Mouse (Mus musculus) embryo, embryonic 10 days (tissue): Measurements from ENCODE around the gene Pitx1.

ENCODE experiments used
- DNase-seq: peaks from one replicate; pipeline ENCODE4 v3.0.0-alpha.2; 2015; ENCODE audit warnings: low spot score

Gene Pitx1

DNA sequence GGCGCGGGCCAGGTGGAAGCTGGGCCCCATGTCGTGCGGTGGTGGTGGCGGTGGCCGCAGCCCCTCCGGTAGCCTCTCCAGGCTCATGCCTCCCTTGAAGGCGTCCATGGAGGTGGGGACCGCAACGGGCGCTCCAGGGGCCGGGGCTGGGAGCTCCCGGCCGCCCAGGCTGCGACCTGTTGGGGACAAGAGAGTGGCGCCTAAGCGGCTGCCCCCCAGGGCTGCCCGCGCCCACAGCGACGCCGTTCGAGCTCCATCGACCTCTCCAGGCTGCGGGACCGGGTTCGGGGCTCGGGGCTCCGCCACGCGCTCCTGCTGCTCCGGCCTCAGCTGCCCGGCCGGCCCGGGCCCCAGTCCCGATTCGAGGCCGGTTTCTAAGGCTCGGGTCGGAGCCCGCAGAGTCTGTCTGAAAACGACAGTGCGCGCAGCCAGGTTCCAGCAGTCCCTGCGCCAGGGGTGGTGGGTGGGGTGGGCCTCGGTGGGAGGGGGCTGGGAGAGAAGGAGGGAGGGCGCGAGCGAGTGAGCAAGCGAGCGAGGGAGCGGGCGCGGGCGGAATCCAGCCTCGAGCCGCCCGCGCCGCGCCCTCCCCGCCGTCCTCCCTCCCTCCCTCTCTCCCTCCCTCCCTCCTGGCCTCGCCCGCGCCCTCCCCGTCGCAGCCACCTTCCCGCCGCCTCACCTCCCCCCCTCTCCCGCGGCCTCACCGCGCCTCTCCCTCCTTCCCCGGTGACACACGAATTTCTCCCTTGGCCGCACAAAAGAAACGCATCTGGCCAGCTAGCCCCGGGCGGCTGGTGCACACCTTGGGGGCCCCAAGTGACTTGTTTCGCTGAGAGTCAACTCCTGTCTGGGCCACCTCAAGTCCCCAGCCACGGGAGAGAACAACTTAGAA lies 4.9 kb downstream of the Pitx1 start:
- peak; percentile 50 for DNase-seq

DNA sequence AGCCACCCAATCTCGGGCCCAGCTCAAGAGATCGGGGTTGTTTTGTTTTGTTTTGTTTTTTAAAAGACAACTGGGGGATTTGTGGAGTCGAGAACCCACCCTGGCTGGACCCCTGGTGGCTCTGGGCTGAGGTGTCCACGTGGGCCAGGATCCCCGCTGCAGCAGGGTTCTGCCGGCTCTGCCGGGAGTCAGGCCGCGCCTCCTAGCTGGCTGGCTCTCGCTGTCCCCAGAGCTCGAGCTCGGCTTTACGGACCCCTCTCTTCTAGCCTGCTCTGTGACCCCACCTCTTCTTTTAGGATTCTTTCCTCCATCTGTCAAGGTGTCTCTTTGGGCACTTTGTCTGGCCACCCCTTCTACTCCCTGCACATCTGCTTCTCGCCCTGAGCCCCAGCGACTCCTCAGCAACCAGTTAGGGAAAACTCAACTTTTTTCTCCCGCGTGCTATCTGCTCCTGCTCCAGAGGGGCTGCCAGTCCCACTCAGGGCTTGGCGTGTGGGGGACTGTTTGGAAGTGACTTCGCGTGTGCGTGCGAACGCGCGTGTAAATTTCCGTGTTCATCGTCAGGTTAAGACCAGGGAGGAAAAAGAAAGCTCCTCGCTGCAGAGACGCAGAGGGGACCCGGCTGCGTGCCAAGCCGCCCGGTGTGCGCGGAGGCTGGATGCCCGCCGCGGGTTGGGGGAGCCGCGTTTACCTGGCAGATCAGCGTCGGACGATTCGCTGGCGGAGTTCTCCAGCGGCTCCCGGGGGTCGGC lies 5.7 kb downstream of the Pitx1 start:
- DNase-seq, result peak; percentile 53

DNA sequence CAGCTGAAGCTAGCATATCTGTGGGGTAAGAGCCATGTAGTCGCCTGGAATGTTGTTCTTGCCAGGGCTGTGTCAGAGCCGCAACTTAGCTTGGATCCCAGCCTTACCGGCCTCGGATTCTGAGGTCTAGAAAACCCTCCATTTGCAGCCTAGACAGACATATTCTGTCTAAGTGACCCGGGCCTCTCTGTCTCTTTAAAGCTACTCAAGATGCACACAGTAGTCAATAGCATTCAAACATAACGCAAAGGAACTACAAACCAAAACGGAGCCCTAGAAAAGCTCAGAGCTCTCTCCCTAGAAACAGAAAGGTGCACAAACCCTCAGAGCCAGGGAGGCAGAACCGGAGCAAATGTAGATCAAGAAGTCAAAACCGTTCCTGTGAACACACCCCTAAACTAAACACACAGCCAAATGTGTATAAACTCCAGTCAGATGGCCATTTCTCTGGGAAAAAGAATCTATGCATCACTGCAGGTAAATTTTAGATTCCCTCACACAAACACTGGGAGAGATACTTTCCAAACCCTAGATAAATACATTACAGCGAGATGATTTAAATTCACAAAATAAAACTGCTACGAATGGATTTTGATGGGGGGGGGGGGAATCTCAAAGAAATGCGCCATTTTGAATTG lies 6.9 kb downstream of the Pitx1 start:
- DNase-seq, result peak; percentile 35

DNA sequence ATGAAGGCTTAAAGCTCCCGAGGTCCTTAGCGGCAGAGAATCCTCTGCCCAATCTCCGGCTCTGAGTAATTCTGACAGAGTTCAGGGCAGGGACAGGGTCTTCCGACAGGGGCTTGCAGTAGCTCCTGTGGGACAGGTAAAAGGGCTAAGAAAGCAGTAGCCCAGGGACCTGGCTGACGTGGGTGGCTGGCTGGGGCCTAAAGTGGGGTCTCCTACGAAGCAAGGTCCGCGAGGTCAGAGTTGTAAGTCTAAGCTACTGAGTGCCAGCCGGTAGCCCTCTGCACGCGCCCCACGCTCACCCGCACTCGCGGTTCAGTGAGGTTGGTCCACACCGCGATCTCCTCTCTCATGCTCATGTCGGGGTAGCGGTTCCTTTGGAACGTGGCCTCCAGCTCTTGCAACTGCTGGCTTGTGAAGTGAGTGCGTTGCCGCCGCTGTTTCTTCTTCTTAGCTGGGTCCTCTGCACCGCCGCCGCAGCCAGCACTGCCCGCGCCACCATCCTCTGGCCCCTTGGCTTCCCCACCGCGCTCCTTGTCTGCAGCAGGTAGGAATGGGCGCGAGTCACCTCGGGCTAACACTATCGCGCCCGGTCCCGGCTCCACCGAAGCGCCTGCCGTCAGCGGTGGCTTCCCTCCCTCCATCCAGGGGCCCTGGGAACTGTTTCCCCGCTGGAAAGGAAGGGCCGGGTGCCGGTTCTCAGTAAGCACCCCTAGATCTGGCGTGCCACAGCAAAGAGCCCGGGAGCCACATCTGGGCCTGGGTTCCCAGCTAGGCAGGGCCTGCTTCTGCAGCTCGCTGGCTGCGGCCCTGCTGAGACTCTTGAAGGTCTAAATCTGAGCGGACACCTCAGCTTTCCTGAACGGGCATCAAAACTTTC lies 7.6 kb downstream of the Pitx1 start:
- peak; percentile 44 for DNase-seq

DNA sequence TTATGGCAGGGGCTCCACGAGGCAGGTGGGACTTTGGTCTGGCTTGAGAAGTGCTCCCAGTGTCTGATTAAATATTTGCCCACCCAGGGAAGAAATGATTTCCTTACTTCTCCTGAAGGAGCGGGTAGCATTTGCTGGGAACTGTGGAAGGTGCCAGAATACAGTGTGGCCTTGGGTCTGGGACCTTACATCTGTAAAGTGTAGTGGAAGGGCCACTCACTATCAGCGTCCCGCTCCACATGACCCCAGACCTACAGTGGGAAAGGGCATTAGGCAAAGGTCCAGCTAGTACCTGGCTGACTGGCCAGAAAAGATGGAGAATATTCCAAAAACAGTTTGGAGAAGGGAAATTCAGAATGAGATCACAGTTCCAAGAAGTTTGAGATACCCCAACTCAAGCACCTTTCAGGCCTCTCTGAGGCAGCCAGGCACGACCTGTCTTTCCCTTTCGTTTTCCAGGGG lies 8.3 kb downstream of the Pitx1 start:
- DNase-seq, result no peak

DNA sequence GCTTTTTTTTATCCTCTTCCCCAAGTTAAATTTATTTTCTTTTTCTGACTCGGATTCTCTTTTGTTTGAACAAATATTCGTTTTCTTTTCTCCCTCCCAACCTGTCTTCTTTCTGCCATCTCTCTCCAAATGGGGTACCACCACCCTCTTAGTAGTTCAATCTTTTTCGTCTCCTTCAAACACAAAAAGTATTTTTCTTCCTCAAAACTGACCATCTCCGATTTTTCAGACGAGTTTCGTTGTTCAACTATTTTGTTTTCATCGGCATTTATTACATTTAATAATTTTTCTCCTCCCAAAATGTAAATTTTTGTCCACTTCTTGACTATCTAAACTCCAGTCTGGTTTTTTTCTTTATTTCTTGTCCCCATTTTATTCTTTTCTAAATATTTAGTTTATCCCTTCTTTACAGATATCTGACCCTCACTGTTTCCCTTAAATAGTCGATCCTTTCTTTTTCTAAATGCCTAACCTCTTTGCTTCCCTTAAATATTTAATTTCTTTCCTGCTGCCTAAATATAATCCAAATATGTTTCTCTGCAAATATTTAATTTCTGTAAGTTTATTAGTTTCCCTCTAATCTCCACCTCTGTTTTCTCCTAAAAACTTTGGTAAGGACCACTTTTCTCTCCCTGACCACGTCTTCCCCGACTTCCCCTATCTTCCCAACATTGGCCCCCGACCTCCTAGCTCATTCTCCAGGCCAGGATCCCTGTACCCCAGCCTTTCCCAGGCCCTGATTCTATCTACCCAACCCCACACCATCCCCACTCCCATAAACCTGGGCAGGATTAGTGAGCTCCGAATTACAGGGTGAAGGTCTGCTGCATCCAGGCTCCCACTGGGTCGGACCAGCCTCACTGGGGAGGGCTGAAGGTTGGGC lies 9.0 kb downstream of the Pitx1 start:
- no peak for DNase-seq

DNA sequence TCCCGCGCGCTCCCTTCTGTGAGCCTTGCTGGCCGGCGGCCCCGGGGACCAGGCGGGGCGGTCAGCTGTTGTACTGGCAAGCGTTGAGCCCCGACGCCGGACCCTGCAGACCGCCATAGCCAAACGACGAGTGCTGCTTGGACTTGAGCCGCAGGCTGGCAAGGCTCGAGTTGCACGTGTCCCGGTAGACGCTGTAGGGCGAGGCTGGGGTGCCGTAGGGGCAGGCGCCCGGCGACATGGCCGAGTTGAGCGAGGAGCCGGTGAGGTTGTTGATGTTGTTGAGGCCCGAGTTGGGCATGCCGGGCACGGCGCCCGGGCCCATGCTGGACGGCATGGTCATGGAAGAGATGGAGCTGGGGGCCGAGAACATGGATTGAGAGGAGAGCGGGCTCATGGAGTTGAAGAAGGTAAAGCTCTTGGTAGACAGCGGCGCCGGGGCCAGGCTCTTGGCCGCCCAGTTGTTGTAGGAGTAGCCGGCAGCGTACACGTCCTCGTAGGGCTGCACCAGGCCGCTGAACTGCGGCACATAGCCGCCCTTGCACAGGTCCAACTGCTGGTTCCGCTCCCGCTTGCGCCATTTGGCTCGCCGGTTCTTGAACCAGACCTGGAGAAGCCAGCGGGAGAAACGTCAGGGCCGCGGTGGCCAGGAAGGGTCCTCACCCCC lies 9.9 kb downstream of the Pitx1 start:
- DNase-seq, result peak; percentile 41

DNA sequence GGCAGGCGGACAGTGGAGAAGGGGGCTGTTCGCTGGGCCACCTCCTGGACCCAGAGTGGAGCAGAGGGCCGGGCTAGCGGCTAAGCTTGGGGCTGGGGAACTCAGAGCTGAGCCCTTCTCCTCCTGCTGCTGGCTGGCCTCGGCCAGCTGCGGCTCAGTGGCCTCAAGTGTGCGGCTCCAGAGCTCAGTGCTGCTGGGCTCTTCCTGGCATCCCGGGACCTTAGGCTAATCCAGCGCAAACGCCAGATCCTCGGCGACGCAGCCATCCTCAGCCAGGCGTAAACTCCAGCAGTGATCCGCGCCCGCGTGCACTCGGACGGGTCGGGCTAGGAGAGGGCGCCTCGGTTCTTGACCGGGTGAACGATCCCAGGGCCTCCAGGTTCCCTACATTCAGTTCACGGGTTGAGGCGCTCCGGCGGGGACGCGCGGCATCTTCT lies 10.7 kb downstream of the Pitx1 start:
- DNase-seq, result peak; percentile 68

DNA sequence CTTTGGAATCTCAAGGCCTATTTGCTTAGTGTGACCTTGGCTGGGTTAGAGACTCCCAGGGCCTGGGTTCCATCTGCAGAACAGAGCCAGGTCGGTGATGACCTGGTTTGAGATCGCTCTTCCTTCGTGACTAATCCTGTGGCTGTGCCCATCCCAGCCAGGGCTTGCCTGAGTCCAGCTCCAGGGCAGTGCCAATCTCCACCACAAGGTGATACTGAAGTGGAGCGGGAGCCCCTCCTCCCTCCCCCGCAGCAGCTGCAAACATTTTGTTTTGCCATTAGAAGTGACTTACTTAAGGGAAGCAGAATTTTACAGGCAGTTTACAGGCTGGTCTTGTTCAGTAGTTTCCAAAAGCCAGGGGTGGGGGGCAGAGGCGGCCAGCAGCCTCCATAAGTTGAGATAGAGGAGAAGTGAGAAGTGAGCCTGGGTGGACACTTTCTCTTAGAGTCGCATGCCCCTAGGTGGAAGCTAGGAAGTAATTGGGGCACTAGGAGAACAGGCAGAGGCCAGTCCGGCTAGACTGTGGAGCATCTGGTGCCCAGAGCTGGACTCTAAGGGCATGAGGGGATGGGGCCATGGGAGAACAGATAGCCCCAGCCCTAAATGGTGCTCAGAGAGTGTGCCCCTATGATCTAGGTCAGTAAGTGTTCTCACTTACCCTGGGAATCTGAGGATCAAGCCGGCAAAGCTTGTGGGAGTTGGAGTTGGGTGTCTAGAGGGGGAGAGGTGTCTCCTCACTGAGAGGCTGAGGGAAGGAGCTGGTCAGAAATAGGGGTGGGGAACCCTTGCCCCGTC lies 11.6 kb downstream of the Pitx1 start:
- DNase-seq, result no peak

DNA sequence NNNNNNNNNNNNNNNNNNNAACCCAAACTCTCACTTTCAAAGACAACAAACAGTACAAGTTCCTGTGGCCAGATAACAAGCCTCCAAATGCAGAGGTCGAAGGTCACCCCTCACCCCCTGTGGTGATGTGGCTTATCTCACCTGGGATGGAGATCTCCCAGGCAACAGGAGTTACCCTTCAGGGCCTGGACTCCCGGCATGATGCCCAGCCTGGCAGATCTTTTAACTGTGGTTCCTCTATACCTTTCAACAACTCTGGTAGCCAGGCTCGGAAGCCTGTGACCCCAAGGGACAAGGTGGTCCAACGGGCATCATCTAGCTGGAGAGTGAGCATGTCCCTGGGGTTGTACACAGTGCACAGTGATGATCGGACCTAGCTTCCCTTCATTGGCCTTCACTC lies 13.5 kb downstream of the Pitx1 start:
- DNase-seq, result no peak

DNA sequence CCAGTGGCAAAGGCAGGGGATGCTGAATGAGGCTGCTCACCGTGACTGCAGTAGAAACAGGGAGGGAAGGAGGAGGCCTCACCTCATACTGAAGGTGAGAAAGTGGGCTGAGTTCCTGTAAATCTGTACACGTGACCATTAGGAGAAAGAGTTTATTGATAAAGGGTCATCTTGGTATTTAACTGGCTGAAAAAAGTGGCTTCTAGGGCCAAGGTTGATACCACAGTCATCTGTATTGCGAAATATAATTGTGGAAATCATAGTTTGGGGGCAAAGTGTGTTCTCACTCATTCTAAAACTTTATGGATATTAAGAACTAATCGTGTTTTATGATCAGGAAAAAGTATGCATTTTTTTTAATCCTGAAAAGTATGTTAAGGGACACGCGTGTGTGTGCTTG lies 21.2 kb downstream of the Pitx1 start:
- DNase-seq, result no peak

DNA sequence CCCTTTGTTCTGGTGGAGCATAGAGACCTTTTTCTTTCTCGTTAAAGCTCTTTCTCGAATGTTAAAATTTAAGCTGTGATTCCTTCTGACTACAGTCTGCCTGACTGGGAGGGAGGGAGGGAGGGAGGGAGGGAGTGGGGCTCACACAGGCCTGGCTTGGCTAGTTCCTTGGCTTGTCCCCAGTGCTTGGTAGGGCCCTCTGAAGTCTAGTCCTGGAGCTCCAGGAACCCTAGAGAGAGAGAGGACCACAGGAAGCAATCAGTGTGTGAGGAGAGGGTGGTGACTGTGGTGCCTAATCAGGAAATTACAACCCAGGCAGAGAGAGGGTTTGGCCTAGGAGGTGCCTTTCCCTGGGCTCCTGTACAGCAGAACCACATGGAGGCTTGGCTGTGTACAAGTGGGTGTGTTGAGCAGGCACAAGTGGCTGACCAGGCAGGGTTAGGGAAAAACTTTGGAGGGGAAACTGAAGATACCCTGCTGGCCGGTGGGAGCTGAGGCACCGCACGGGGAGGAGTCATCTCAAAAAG lies 22.4 kb downstream of the Pitx1 start:
- DNase-seq, result no peak

DNA sequence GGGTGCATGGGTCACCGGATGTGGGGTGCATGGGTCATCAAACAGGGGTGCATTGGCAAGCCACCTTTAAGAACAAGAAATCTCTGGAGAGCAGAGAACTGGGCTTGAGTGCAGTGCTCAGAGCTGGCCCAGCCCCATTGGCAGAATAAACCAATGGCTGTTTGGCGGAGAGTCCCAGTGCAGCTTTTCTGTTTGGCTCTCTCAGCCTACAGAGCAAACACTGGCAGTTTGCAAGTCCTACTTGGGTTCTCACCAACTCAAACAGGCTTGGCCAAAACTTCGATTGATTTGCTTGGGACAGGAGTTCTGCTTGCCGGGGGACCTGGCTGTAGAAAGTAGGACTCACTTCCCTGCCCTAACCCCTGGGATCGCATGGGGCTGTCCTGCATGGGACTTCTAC lies 25.0 kb downstream of the Pitx1 start:
- DNase-seq, result no peak

DNA sequence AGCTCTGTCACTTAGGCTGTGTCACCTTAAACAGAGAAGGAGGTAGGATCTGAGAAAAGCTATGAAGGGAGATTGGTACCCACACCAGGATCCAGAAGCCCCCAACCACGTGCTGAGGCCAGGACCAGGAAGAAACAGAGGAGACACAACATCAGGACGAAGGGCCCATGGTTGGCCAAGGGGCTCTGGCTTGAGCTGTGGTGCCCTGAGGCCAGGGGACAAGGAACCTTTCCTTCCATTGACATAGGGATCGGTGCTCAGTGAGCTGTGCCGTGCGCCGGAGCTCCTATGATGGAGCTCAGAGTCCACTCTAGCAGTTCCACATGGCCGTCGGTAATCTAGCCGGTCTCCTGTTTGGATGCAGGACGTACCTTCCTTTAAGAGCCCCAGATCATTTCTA lies 26.3 kb downstream of the Pitx1 start:
- DNase-seq, result no peak

DNA sequence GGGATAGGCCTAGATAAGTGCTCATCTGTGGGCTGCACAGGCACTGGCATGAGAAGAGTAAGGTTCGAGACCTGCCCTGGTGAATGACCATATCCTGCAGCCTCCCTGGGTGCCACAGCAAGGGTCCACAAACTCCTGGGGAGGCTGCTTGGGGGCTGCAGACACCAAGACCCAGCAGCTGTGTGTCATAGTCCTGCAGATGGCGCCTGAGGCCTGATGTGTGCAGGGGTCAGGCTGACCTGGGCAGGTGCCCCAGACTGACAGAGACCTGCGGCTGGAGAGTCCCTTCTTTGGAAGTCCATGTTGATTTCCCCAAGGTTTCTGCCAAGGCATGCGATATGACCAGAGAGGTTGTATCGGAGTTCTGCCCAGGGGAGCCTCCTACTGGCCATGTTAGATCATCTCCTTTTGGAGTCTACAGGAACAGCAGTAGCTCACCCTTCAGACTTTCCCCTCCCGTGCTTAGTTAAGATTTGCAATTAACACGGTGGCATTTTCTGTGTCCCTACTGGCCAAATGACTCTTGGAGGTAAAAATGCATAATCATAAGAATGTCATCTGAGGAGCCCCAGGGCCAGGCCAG lies 26.9 kb downstream of the Pitx1 start:
- DNase-seq, result no peak

DNA sequence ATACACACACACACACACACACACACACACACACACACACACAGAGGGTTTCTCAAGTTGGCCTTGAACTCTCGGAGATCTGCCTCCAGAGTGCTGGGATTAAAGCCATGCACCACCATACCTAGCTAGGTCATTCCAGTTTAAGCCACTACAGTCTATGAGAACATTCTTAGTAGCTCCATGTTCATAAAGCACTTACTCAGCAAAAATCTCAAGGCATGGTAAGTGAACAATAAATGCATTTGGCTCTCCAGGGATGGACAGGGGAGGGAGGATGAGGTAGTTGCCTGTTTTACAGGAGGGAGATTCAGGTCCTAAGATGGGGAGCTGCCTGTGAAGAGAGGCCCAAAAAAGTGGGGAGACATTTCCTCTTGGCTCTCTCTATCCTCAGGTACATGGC lies 32.0 kb downstream of the Pitx1 start:
- DNase-seq, result no peak

DNA sequence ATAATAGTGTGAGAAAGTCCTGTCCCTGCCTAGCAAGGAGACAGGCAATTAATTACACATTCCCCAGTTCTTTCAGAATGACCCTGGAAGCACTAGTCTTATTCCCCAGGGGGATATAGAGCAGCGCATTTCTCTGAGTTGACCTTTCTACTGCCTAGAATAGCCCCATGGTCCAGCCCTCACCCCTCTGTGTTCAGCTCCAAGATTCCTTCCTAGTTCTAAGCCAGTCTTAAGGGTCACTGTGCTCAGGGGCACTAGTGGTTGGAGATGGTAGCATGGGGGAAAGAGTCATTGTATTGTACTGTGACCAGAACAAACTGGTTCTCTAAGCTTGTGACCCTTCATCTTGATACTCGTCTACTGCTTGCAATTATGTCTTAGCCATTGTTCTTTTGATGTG lies 34.7 kb downstream of the Pitx1 start:
- no peak for DNase-seq

DNA sequence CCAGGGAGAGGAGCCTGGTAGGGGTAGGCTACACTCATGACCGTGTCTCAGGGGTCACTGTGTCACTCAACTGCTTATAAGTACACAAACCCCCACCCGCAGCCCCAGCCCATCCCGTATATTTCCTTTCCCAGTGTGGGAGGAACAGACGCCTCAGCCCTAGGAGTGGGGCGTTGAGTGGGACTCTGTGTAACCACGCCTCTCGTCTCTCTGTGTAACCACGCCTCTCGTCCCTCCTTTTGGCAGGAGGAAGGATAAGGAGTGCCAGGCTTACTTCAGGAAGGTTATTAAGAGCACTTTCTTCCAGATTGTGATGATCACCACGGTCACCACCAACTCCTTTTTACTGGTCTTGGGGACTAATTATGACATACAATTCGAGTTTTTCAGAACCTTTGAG lies 49.9 kb downstream of the Pitx1 start:
- DNase-seq, result no peak

DNA sequence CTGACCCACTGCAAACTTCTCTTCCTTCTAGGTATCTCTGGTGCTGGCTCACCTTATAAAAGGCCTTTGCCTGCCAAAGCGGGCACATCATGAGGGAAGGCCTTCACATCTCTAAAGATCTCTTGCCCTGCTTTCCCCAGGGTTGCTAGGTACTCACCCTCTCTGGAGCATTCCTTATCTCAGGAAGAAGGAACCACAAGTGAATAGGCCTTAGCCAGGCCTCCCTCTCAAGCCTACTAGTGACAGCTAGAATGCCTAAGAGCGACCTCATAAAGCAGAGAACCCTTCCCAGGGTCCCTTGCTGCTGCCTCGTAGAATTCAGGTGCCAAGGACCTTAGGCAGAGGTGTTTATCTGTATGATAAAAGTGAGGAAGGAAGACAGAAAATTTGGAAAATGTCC lies 51.7 kb downstream of the Pitx1 start, which contains the start of gene Catsper3:
Catsper3 (plus strand) TSS at position 301 of the 400 bp plus-strand sequence.
- no peak for DNase-seq
